In genomic region chr4:102254466-102255294, GRCm38 (mm10) we compare ENCODE assay signal across 9 mouse cellular contexts.
DNase-seq lines count a peak whose midpoint lies in the region; ATAC-seq and TF ChIP-seq lines count a peak whose summit lies in the region.
"Had no signal": no experiment of that assay in that cellular context is flagged by ENCODE, and none has a peak within 500 bp of the region (broad histone marks: within the 10 kb centered on the region; RNA-seq: fewer than 3 reads in every experiment).

No protein-coding gene starts in this region.

- H3K9me3 ChIP-seq in embryonic facial prominence, embryonic 12.5 days = no peaks in the 10 kb centered on the region
- no peaks in the 10 kb centered on the region for H3K9me3 ChIP-seq in heart, embryonic 14.5 days (ENCODE audit: control insufficient read depth, low read length)
- no peaks in the 10 kb centered on the region for H3K9me3 ChIP-seq in liver, postnatal 0 days (ENCODE audit: low read length)
- H3K9me3 ChIP-seq: megakaryocyte, embryonic 14.5 days had no signal

- H3K27me3 ChIP-seq in cerebellum, adult 2 months (ENCODE audit: control insufficient read depth, insufficient read depth, low read length) = no peaks in the 10 kb centered on the region
- H3K27me3 ChIP-seq in embryonic facial prominence, embryonic 12.5 days = no peaks in the 10 kb centered on the region
- no peaks in the 10 kb centered on the region for H3K27me3 ChIP-seq in heart, embryonic 14.5 days (ENCODE audit: control insufficient read depth, insufficient read depth, low read length)
- H3K27me3 ChIP-seq in liver, postnatal 0 days (ENCODE audit: insufficient read depth, low read length) = no peaks in the 10 kb centered on the region
- H3K27me3 ChIP-seq: megakaryocyte, embryonic 14.5 days had no signal

- H3K4me3 ChIP-seq in cerebellum, adult 2 months (replicated peaks; ENCODE audit: insufficient read depth, low read depth, low read length) = peak overlapping the region; percentile 18
- peak overlapping the region; percentile 32 for H3K4me3 ChIP-seq in embryonic facial prominence, embryonic 12.5 days
- H3K4me3 ChIP-seq in heart, embryonic 14.5 days (ENCODE audit: control insufficient read depth in 1 of 2, insufficient read depth in 1 of 2, low read depth in 1 of 2, low read length in 2 of 2) = peak overlapping the region; percentile 53 to 60
- no peak overlapping the region for H3K4me3 ChIP-seq in liver, postnatal 0 days (ENCODE audit: low read depth, low read length)
- H3K4me3 ChIP-seq: megakaryocyte, embryonic 14.5 days had no signal

- H3K4me1 ChIP-seq in cerebellum, adult 2 months (ENCODE audit: control insufficient read depth, insufficient read depth, low read length) = peaks cover 6% of the 10 kb centered on the region; the same call in 1 of the 2 replicates
- peaks cover 7% of the 10 kb centered on the region for H3K4me1 ChIP-seq in embryonic facial prominence, embryonic 12.5 days
- H3K4me1 ChIP-seq in heart, embryonic 14.5 days (ENCODE audit: control insufficient read depth in 2 of 2, insufficient read depth in 2 of 2, low read length in 2 of 2) = peaks cover 4 to 8% of the 10 kb centered on the region in 2 experiments; a peak in 1 of 4 replicates
- H3K4me1 ChIP-seq in liver, postnatal 0 days (ENCODE audit: insufficient read depth) = no peaks in the 10 kb centered on the region
- H3K4me1 ChIP-seq: megakaryocyte, embryonic 14.5 days had no signal

- WGBS in cerebellum, adult 2 months = 26% methylated on average over 15 of the region's 15 CpGs
- WGBS in embryonic facial prominence, embryonic 12.5 days = 2% methylated on average over 15 of the region's 15 CpGs
- 2% methylated on average over 15 of the region's 15 CpGs for WGBS in heart, embryonic 14.5 days
- 13% methylated on average over 15 of the region's 15 CpGs for WGBS in liver, postnatal 0 days (ENCODE audit: insufficient replicate concordance)

- no peak for TF ChIP-seq EP300 in liver, postnatal 0 days (IDR thresholded peaks at IDR 0.05; ENCODE audit: low read depth)

- H3K36me3 ChIP-seq in embryonic facial prominence, embryonic 12.5 days = no peaks in the 10 kb centered on the region
- H3K36me3 ChIP-seq in heart, embryonic 14.5 days (ENCODE audit: control insufficient read depth, insufficient read depth, low read length) = no peaks in the 10 kb centered on the region
- no peaks in the 10 kb centered on the region for H3K36me3 ChIP-seq in liver, postnatal 0 days (replicated peaks; ENCODE audit: insufficient read depth, low read length)

- peak; percentile 51 to 66 for DNase-seq in cerebellum, adult 2 months
- DNase-seq in layer of hippocampus, adult 8-10 months (ENCODE audit: low spot score in 2 of 2) = peak; percentile 56
- no peak for DNase-seq in liver, postnatal 0 days
- peak; percentile 50 for DNase-seq in right cerebral cortex, postnatal 25 days
- DNase-seq in ovary, postnatal 14 days (ENCODE audit: low spot score) = no peak
- DNase-seq in gastrocnemius, postnatal 14 days = no peak

- H3K4me2 ChIP-seq in embryonic facial prominence, embryonic 12.5 days (replicated peaks) = peak overlapping the region; percentile 63
- H3K4me2 ChIP-seq in heart, embryonic 14.5 days (ENCODE audit: low read length) = peak overlapping the region; percentile 74
- H3K4me2 ChIP-seq in liver, postnatal 0 days (ENCODE audit: low read depth, low read length) = peak overlapping the region; percentile 40; the same call in 1 of the 2 replicates

- TF ChIP-seq CTCF in cerebellum, adult 2 months (IDR thresholded peaks at IDR 0.05; ENCODE audit: borderline replicate concordance, insufficient read depth, low read depth, low read length) = no peak; the same call in 1 of the 2 replicates
- no peak for TF ChIP-seq CTCF in liver, postnatal 0 days (IDR thresholded peaks at IDR 0.05; ENCODE audit: low read depth)

- intact Hi-C loops in gastrocnemius, postnatal 14 days (cut with DNase I; ENCODE audit: low total_unique reads) = no loop called here

- H3K9ac ChIP-seq in embryonic facial prominence, embryonic 12.5 days = peak overlapping the region; percentile 48
- H3K9ac ChIP-seq in heart, embryonic 14.5 days (ENCODE audit: low read length) = peak overlapping the region; percentile 76
- H3K9ac ChIP-seq in liver, postnatal 0 days (replicated peaks) = no peak overlapping the region

- H3K27ac ChIP-seq in cerebellum, adult 2 months (ENCODE audit: insufficient read depth, low read length) = 0 out of 2 replicates have a peak overlapping the region, but pooled peaks have one; percentile 1
- H3K27ac ChIP-seq in embryonic facial prominence, embryonic 12.5 days = 0 out of 2 replicates have a peak overlapping the region, but pooled peaks have one; percentile 63
- peak overlapping the region; percentile 88 to 93 for H3K27ac ChIP-seq in heart, embryonic 14.5 days (replicated peaks in 1 of 2; ENCODE audit: control insufficient read depth in 1 of 2, insufficient read depth in 1 of 2, low read depth in 2 of 2, low read length in 2 of 2)
- no peak overlapping the region for H3K27ac ChIP-seq in liver, postnatal 0 days (ENCODE audit: low read depth)

- TF ChIP-seq POLR2A in cerebellum, adult 2 months (IDR thresholded peaks at IDR 0.05; ENCODE audit: borderline replicate concordance, insufficient read depth, low read length) = no peak

- no peak for ATAC-seq in embryonic facial prominence, embryonic 12.5 days (ENCODE audit: insufficient number of reproducible peaks, insufficient read depth, low FRiP score, low TSS enrichment)
- peak; percentile 73 for ATAC-seq in heart, embryonic 14.5 days (ENCODE audit: insufficient number of reproducible peaks, insufficient read depth, low FRiP score, low read depth)
- ATAC-seq in liver, postnatal 0 days = no peak

Comparison
In these comparisons a context has a peak if more than half of its experiments do, and no peak if none do; other contexts are left out.
1. DNase-seq: peak in cerebellum, adult 2 months (2 of 2), layer of hippocampus, adult 8-10 months (2 of 2) and right cerebral cortex, postnatal 25 days (single experiment); none in liver, postnatal 0 days (single experiment), ovary, postnatal 14 days (single experiment) and gastrocnemius, postnatal 14 days (single experiment).
2. Peak in every context shown above with its lines, with median percentiles within 50 percentile points of each other: H3K4me2 ChIP-seq.